Mouse (Mus musculus): ENCODE measurements at regions not wholly inside any gene's neighbourhood (a gene's known extent, or its start where the extent isn't known, plus 50 kb on each side); places are given as distances from the start of the nearest gene placed in this dataset.

DNA sequence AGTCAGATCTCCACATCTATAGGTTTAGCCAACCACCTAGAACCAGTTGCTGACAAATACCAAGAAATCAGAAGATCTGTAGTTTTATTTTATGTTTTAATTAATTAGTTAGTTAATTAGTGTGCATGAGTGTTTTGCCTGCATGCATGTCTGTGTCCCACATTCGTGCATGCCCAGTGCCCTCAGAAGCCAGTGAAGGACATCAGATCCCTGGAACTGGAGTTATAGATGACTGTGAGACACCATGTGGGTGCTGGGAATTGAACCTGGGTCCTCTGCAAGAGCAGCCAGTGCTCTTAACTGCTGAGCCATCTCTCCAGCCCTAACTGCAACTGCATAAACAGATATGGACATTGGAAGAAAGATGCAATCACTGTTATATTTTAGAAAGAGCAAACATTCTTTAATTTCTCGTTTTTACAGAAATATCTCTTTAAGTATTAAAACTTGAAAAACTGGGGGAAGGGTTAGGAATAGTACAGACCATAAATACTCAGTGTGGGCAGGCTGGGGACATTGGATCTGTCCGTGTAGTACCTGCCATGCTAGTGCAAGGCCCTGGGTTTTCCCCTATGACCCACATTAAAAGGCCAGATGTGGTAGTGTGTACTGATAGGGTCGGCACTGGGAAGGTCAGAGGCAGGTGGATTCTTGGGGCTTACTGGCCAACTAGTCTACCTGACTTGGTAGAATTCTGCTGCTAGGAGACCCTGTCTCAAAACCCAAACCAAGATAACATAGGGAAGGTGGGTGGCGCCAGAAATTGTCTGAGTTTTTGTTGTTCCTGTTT, 83.3 kb upstream of the Cpm start:
- TF ChIP-seq CTCF (conservative IDR thresholded peaks at IDR 0.05; ENCODE audit: insufficient read depth, insufficient read length, low read depth, low read length) (no peak), POLR2A (IDR thresholded peaks at IDR 0.05; ENCODE audit: low read depth, low read length) (no peak)

Data from kidney, adult 2 months (tissue).